Mouse (Mus musculus): ENCODE data around the gene Vsig2.

GRCm38 (mm10) chr9:37576436-37576930, 37.4 kb downstream of the Vsig2 start:
- TF ChIP-seq CTCF (IDR thresholded peaks at IDR 0.05; ENCODE audit: borderline replicate concordance, insufficient read depth, low read length) (no peak), POLR2A (IDR thresholded peaks at IDR 0.05; ENCODE audit: low read depth, low read length) (no peak)

All from embryonic fibroblast, embryonic 13.5 days (primary cell).